Mouse (Mus musculus): ENCODE data around the gene Cep68. TPM values are rescaled to one million over a fixed set of nuclear protein-coding genes. Genes with fewer than 3 reads are reported as not detected.

The Cep68 gene
- 24.9 and 27.9 TPM in 2 replicates for polyA plus RNA-seq (2014; fragmentation: Nextera tagmentation; extraction: Ambion mirVana)

DNA sequence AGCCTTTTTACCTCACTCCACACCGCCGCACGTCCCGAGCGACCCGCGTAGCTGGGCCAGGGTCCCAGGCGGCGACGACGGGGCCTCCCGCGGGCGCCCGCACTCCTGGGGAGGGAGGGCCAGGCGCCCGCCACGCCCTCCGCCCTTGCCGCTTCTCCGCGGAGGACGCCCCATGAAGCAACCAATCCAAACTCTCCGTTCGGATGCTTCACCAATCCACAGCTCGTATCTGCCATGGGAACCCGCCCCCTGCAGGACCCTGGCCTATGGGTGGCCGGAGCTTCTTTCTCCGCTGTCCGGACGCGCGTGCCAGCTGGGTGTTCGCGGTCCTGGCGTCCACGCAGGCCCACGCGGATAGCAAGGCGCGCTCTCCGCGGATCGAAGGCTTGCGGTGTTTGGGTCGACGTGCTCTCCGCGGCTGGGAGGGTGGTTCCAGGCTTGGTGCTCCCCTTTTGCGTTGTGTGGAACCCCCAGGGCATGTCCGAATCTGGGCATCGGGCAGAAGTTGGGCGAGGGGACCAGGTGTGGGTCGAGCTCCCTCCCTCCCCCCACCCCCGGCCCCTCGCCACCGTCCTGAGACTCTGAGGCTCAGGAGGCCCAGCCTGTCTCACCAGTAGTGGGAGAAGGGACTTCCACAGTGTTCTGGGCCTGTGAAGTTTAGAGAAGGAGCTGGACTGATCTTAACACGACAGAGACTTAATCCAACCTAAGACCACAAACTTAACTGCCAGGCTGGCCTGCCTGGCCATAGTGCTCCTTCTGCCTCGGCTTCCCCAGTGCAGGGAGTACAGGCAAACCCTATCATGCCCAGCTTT lies at the start of gene Cep68:
Cep68 (minus strand) TSS at position 134 of the 815 bp plus-strand sequence.
- peak within 1 kb of the TSS; percentile 91 for H3K4me2 ChIP-seq (ENCODE audit: low read length)
- ATAC-seq (peak; percentile 99), DNase-seq (ENCODE audit: low spot score) (peak; percentile 98)
- peak within 1 kb of the TSS; percentile 94 for H3K4me3 ChIP-seq (ENCODE audit: low read depth, low read length)
- H3K9me3 ChIP-seq (replicated peaks; ENCODE audit: control insufficient read depth, low read length) = no peaks in the 10 kb centered on the region
- peak within 1 kb of the TSS; percentile 94 for H3K9ac ChIP-seq (ENCODE audit: low read length)
- H3K27ac ChIP-seq (ENCODE audit: low read depth, low read length) = peak within 1 kb of the TSS; percentile 82
- WGBS = 0% methylated on average over 53 of the region's 59 CpGs
- H3K36me3 ChIP-seq (ENCODE audit: control insufficient read depth, insufficient read depth, low read length) = peaks cover 12% of the 10 kb centered on the region; the same call in 1 of the 2 replicates
- no peaks in the 10 kb centered on the region for H3K27me3 ChIP-seq (replicated peaks; ENCODE audit: control insufficient read depth, insufficient read depth, low read length)
- H3K4me1 ChIP-seq (ENCODE audit: control insufficient read depth, insufficient read depth, low read length) = peaks cover 15% of the 10 kb centered on the region

DNA sequence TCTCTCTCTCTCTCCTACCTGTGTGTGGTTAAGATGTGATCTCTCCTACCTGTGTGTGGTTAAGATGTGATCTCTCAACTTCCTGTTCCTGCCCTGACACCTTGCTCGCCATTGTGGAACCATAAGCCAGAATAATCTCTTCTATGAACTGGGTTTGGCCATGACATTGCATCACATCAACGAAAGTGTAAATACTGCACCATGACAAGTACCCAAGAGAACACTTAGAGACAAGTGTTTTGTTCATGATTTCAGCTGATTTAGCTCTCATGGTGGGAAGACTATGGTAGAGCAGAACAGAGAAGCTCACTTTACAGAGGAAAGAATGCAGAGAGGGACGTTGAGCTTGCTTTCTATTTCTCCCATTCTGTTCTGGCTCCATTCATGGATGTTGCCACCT lies 35.2 kb upstream of the Cep68 start:
- H3K4me1 ChIP-seq (ENCODE audit: control insufficient read depth, insufficient read depth, low read length) = no peaks in the 10 kb centered on the region
- no peak overlapping the region for H3K4me3 ChIP-seq (ENCODE audit: low read depth, low read length)
- H3K27ac ChIP-seq (ENCODE audit: low read depth, low read length) = no peak overlapping the region
- 83% methylated on average over 3 of the region's 3 CpGs for WGBS
- no peak overlapping the region for H3K4me2 ChIP-seq (ENCODE audit: low read length)
- no peak overlapping the region for H3K9ac ChIP-seq (ENCODE audit: low read length)
- H3K27me3 ChIP-seq (replicated peaks; ENCODE audit: control insufficient read depth, insufficient read depth, low read length) = no peaks in the 10 kb centered on the region
- ATAC-seq (no peak), DNase-seq (ENCODE audit: low spot score) (no peak)
- no peaks in the 10 kb centered on the region for H3K9me3 ChIP-seq (replicated peaks; ENCODE audit: control insufficient read depth, low read length)
- H3K36me3 ChIP-seq (ENCODE audit: control insufficient read depth, insufficient read depth, low read length) = no peaks in the 10 kb centered on the region

GRCm38 (mm10) chr11:20282601-20283219 lies 33.5 kb upstream of the Cep68 start:
- WGBS = 84% methylated on average over 2 of the region's 2 CpGs
- no peak for ATAC-seq
- Histone ChIP-seq H3K9me3 (replicated peaks; ENCODE audit: control insufficient read depth, low read length) (no peaks in the 10 kb centered on the region), H3K4me2 (ENCODE audit: low read length) (no peak overlapping the region), H3K27me3 (replicated peaks; ENCODE audit: control insufficient read depth, insufficient read depth, low read length) (no peaks in the 10 kb centered on the region), H3K9ac (ENCODE audit: low read length) (no peak overlapping the region), H3K36me3 (ENCODE audit: control insufficient read depth, insufficient read depth, low read length) (no peaks in the 10 kb centered on the region), H3K4me1 (ENCODE audit: control insufficient read depth, insufficient read depth, low read length) (no peaks in the 10 kb centered on the region), H3K27ac (ENCODE audit: low read depth, low read length) (no peak overlapping the region), H3K4me3 (ENCODE audit: low read depth, low read length) (no peak overlapping the region)
- DNase-seq (ENCODE audit: low spot score) = no peak

GRCm38 (mm10) chr11:20280982-20281381 lies 31.8 kb upstream of the Cep68 start:
- Histone ChIP-seq H3K27me3 (replicated peaks; ENCODE audit: control insufficient read depth, insufficient read depth, low read length) (no peaks in the 10 kb centered on the region), H3K27ac (ENCODE audit: low read depth, low read length) (no peak overlapping the region), H3K4me3 (ENCODE audit: low read depth, low read length) (no peak overlapping the region), H3K4me2 (ENCODE audit: low read length) (no peak overlapping the region), H3K36me3 (ENCODE audit: control insufficient read depth, insufficient read depth, low read length) (no peaks in the 10 kb centered on the region), H3K9me3 (replicated peaks; ENCODE audit: control insufficient read depth, low read length) (no peaks in the 10 kb centered on the region), H3K9ac (ENCODE audit: low read length) (no peak overlapping the region), H3K4me1 (ENCODE audit: control insufficient read depth, insufficient read depth, low read length) (no peaks in the 10 kb centered on the region)
- 82% methylated on average over 5 of the region's 5 CpGs for WGBS
- DNase-seq (ENCODE audit: low spot score) (no peak), ATAC-seq (no peak)

DNA sequence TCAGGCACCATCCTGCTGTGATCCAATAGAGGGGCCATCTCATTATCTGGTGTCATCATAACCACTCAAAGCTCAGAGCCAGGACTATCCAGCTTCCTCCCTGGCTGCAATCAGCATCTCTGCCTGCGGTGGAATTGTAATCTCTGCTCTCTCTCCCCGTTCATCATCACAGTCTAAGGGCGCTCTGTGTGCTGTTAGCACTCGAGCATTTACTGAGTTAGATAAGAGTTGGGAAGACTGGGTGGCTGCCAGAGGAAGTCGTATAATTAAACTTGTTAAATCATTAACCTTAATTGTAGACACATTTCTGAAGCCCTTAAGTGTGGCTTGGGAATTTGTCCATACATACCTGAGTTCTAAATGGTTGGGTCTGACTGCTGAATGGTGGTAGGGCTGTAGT lies 29.5 kb upstream of the Cep68 start:
- no peak overlapping the region for H3K4me2 ChIP-seq (ENCODE audit: low read length)
- WGBS = 80% methylated on average over 5 of the region's 5 CpGs
- no peak overlapping the region for H3K9ac ChIP-seq (ENCODE audit: low read length)
- H3K27ac ChIP-seq (ENCODE audit: low read depth, low read length) = no peak overlapping the region
- ATAC-seq (no peak), DNase-seq (ENCODE audit: low spot score) (peak; percentile 2)
- H3K4me1 ChIP-seq (ENCODE audit: control insufficient read depth, insufficient read depth, low read length) = no peaks in the 10 kb centered on the region
- no peaks in the 10 kb centered on the region for H3K27me3 ChIP-seq (replicated peaks; ENCODE audit: control insufficient read depth, insufficient read depth, low read length)
- no peak overlapping the region for H3K4me3 ChIP-seq (ENCODE audit: low read depth, low read length)
- H3K9me3 ChIP-seq (replicated peaks; ENCODE audit: control insufficient read depth, low read length) = no peaks in the 10 kb centered on the region
- no peaks in the 10 kb centered on the region for H3K36me3 ChIP-seq (ENCODE audit: control insufficient read depth, insufficient read depth, low read length)

DNA sequence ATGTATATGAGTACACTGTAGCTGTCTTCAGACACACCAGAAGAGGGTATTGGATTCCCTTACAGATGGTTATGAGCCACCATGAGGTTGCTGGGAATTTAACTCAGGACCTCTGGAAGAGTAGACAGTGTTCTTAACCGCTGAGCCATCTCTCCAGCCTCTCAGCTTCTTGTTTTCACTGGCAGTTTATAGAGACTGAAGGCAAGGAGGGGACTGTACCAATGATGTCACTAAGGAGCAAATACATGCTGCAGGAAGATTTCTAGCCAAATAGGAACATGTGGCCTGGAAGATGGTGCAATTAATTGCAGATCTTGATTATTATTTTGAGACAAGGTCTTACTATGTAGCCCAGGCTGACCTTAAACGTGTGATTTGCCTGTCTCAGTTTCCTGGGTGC lies 27.9 kb upstream of the Cep68 start:
- H3K9me3 ChIP-seq (replicated peaks; ENCODE audit: control insufficient read depth, low read length) = no peaks in the 10 kb centered on the region
- H3K27me3 ChIP-seq (replicated peaks; ENCODE audit: control insufficient read depth, insufficient read depth, low read length) = no peaks in the 10 kb centered on the region
- H3K4me3 ChIP-seq (ENCODE audit: low read depth, low read length) = no peak overlapping the region
- H3K27ac ChIP-seq (ENCODE audit: low read depth, low read length) = no peak overlapping the region
- no peak overlapping the region for H3K4me2 ChIP-seq (ENCODE audit: low read length)
- WGBS = 77% methylated on average over 2 of the region's 2 CpGs
- no peaks in the 10 kb centered on the region for H3K36me3 ChIP-seq (ENCODE audit: control insufficient read depth, insufficient read depth, low read length)
- no peaks in the 10 kb centered on the region for H3K4me1 ChIP-seq (ENCODE audit: control insufficient read depth, insufficient read depth, low read length)
- no peak for ATAC-seq
- DNase-seq (ENCODE audit: low spot score) = no peak
- H3K9ac ChIP-seq (ENCODE audit: low read length) = no peak overlapping the region

DNA sequence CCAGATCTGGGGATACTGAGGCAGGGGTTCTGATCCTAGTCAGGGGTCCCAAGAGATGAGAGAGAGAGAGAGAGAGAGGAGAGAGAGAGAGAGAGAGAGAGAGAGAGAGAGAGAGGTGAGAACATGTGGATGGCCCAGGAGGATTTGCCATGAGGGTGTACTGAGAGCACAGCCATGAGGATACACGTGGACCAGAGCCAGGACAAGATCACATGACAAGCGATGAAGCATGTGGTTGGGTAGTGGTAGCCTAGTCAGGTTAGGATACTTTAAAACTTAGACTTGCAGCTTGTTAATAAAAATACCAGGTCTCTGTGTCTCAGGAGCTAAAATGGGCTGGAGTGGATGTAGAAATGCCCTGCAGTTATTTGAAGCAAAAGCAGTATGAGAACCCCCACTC lies 26.7 kb upstream of the Cep68 start:
- Histone ChIP-seq H3K9ac (ENCODE audit: low read length) (no peak overlapping the region), H3K4me1 (ENCODE audit: control insufficient read depth, insufficient read depth, low read length) (no peaks in the 10 kb centered on the region), H3K9me3 (replicated peaks; ENCODE audit: control insufficient read depth, low read length) (no peaks in the 10 kb centered on the region), H3K36me3 (ENCODE audit: control insufficient read depth, insufficient read depth, low read length) (no peaks in the 10 kb centered on the region), H3K27ac (ENCODE audit: low read depth, low read length) (no peak overlapping the region), H3K27me3 (replicated peaks; ENCODE audit: control insufficient read depth, insufficient read depth, low read length) (no peaks in the 10 kb centered on the region), H3K4me3 (ENCODE audit: low read depth, low read length) (no peak overlapping the region), H3K4me2 (ENCODE audit: low read length) (no peak overlapping the region)
- no peak for DNase-seq (ENCODE audit: low spot score)
- WGBS = 65% methylated on average over 2 of the region's 2 CpGs
- ATAC-seq = no peak

- H3K4me2 ChIP-seq (ENCODE audit: low read length) = no peak overlapping the region
- H3K4me3 ChIP-seq (ENCODE audit: low read depth, low read length) = no peak overlapping the region
- no peak overlapping the region for H3K27ac ChIP-seq (ENCODE audit: low read depth, low read length)
- ATAC-seq (no peak), DNase-seq (ENCODE audit: low spot score) (no peak)
- no peaks in the 10 kb centered on the region for H3K9me3 ChIP-seq (replicated peaks; ENCODE audit: control insufficient read depth, low read length)
- no peaks in the 10 kb centered on the region for H3K4me1 ChIP-seq (ENCODE audit: control insufficient read depth, insufficient read depth, low read length)
- H3K27me3 ChIP-seq (replicated peaks; ENCODE audit: control insufficient read depth, insufficient read depth, low read length) = no peaks in the 10 kb centered on the region
- H3K36me3 ChIP-seq (ENCODE audit: control insufficient read depth, insufficient read depth, low read length) = no peaks in the 10 kb centered on the region
- no peak overlapping the region for H3K9ac ChIP-seq (ENCODE audit: low read length)
- 78% methylated on average over 6 of the region's 6 CpGs for WGBS
Measured at GRCm38 (mm10) chr11:20269885-20270284, 20.7 kb upstream of the Cep68 start.
